Mouse (Mus musculus) thymus, postnatal 0 days (tissue): Measurements from ENCODE around the gene Tecpr1. TPM values are rescaled to one million over a fixed set of nuclear protein-coding genes. Genes with fewer than 3 reads are reported as not detected.

Experiments
- DNase-seq: peaks from one replicate; pipeline ENCODE4 v3.0.0-alpha.2; 2015; ENCODE audit warnings: low spot score
- polyA plus RNA-seq: library from polyadenylated mRNA; unstranded; fragments of >200 nt; fragmentation: Nextera tagmentation; extraction: Ambion mirVana; gene quantifications from 2 replicates; pipeline ENCODE4 v1.2.1, GENCODE M21; 2015

Tecpr1 gene
- polyA plus RNA-seq, 1 experiment from 2014 or later, result 51.3 TPM

GRCm38 (mm10) chr5:144214453-144214852 lies 9.0 kb downstream of the Tecpr1 start:
- peak; percentile 57 for DNase-seq

- no peak for DNase-seq
Measured at GRCm38 (mm10) chr5:144207478-144207877, 15.9 kb downstream of the Tecpr1 start.

GRCm38 (mm10) chr5:144206069-144206468 lies 17.3 kb downstream of the Tecpr1 start:
- DNase-seq, result no peak

- no peak for DNase-seq
Measured at GRCm38 (mm10) chr5:144204911-144205310, 18.5 kb downstream of the Tecpr1 start.

GRCm38 (mm10) chr5:144204303-144204702 lies 19.1 kb downstream of the Tecpr1 start:
- DNase-seq, result no peak

GRCm38 (mm10) chr5:144203398-144203959 lies 19.9 kb downstream of the Tecpr1 start:
- DNase-seq, result no peak

GRCm38 (mm10) chr5:144202430-144202829 lies 21.0 kb downstream of the Tecpr1 start:
- no peak for DNase-seq

GRCm38 (mm10) chr5:144200616-144201015 lies 22.8 kb downstream of the Tecpr1 start:
- DNase-seq, result no peak

GRCm38 (mm10) chr5:144195567-144195966 lies 27.8 kb downstream of the Tecpr1 start:
- DNase-seq, result no peak

- no peak for DNase-seq
Measured at GRCm38 (mm10) chr5:144194416-144194815, 29.0 kb downstream of the Tecpr1 start.

- no peak for DNase-seq
Measured at GRCm38 (mm10) chr5:144192673-144193072, 30.7 kb downstream of the Tecpr1 start.

- DNase-seq, result no peak
Measured at GRCm38 (mm10) chr5:144191026-144191425, 32.4 kb downstream of the Tecpr1 start.

GRCm38 (mm10) chr5:144189950-144190583 lies 33.3 kb downstream of the Tecpr1 start, which contains the start of gene Bhlha15:
TSS of gene Bhlha15 (plus strand) at chr5:144190286.
- peak; percentile 76 for DNase-seq

- DNase-seq, result no peak
Measured at GRCm38 (mm10) chr5:144189327-144189726, 34.1 kb downstream of the Tecpr1 start.

GRCm38 (mm10) chr5:144188422-144188821 lies 35.0 kb downstream of the Tecpr1 start:
- no peak for DNase-seq

GRCm38 (mm10) chr5:144184350-144185045 lies 38.9 kb downstream of the Tecpr1 start:
- no peak for DNase-seq

- DNase-seq, result no peak
Measured at GRCm38 (mm10) chr5:144183647-144184335, 39.6 kb downstream of the Tecpr1 start.

- DNase-seq, result no peak
Measured at GRCm38 (mm10) chr5:144183248-144183559, 40.2 kb downstream of the Tecpr1 start.

GRCm38 (mm10) chr5:144182542-144183247 lies 40.7 kb downstream of the Tecpr1 start:
- no peak for DNase-seq

- DNase-seq, result no peak
Measured at GRCm38 (mm10) chr5:144181249-144181648, 42.2 kb downstream of the Tecpr1 start.

GRCm38 (mm10) chr5:144178216-144178615 lies 45.2 kb downstream of the Tecpr1 start:
- DNase-seq, result no peak
